In the genomic region with DNA sequence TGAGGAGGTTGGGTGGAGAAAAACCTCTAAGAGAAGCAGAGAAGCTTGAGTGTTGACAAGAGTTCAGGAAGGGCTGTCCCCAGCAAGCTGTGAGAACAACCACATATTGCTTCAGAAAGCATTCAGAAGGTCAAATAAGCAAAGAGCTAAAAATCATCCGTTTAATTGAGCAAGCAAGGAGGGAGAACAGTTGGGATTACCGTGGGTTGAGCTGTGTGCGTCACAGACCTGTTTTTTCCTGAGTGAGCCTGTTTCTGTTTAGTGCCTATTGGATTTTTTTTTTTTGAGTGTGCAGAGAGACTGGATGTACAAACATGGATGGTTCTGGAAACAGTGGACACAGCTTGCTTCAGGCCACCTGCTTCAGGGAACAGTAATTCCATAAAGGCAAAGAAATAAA, we compare ENCODE assay signal across 17 mouse cellular contexts. TPM values are rescaled to one million over a fixed set of nuclear protein-coding genes. Genes with fewer than 3 reads are reported as not detected.
A peak's percentile ranks its signal among the peaks of the same experiment; 100 is the strongest.
DNase-seq lines count a peak whose midpoint lies in the region.
"Had no signal": no experiment of that assay in that cellular context is flagged by ENCODE, and none has a peak within 500 bp of the region (broad histone marks: within the 10 kb centered on the region; RNA-seq: fewer than 3 reads in every experiment).

No protein-coding gene starts in this region.

- intact Hi-C loops in gastrocnemius, postnatal 14 days (cut with DNase I; ENCODE audit: low total_unique reads), result no loop called here

- peak; percentile 27 for DNase-seq in adrenal gland, adult 2 months
- no peak for DNase-seq in adrenal gland, postnatal 10 days
- DNase-seq in layer of hippocampus, adult 11-12 months (ENCODE audit: low spot score), result peak; percentile 15
- DNase-seq in layer of hippocampus, postnatal 10 days (ENCODE audit: low spot score in 2 of 2), result no peak
- DNase-seq in 416B (ENCODE audit: low read depth), result peak; percentile 13
- peak; percentile 6 for DNase-seq in layer of hippocampus, adult 9-10 months (ENCODE audit: low spot score)
- DNase-seq in right cerebral cortex, postnatal 10 days (ENCODE audit: low spot score in 2 of 2), result no peak
- DNase-seq in gastrocnemius, postnatal 14 days, result no peak
- DNase-seq: adrenal gland, adult 8-10 months; cerebellum, adult 11-12 months; cerebellum, adult 9-11 months; cerebellum, postnatal 36 days; gastrocnemius, adult 2 months; gastrocnemius, postnatal 36 days; heart, postnatal 36 days had no signal

RNA-seq across cellular contexts. Expression of a gene that starts 46.7 kb away (rescaled TPM):
- total RNA-seq in adrenal gland, adult 2 months (2021), result 10 to 100 TPM; 20.0 to 22.3 TPM
- polyA plus RNA-seq in adrenal gland, adult 2 months (2012; rRNA removed), result 5.8 and 7.3 TPM in 2 replicates
- total RNA-seq in adrenal gland, postnatal 10 days (2021), result 10 to 100 TPM; 21.8 to 26.8 TPM
- total RNA-seq in layer of hippocampus, postnatal 10 days (2021), result 1 to 10 TPM; 7.4 to 7.7 TPM
- total RNA-seq in gastrocnemius, postnatal 14 days (2021), result 1 to 10 TPM; 5.1 to 7.3 TPM
- total RNA-seq: MEL had no signal
- polyA plus RNA-seq: activated CD4-positive, CD25-positive, alpha-beta regulatory T cell, adult 4 months had no signal

Comparison
In these comparisons a context has a peak if more than half of its experiments do, and no peak if none do; other contexts are left out.
1. DNase-seq: peak in adrenal gland, adult 2 months (single experiment), layer of hippocampus, adult 11-12 months (single experiment), 416B (single experiment) and layer of hippocampus, adult 9-10 months (single experiment); none in adrenal gland, postnatal 10 days (single experiment), layer of hippocampus, postnatal 10 days (0 of 2), right cerebral cortex, postnatal 10 days (0 of 2) and gastrocnemius, postnatal 14 days (single experiment).